Mouse (Mus musculus) liver, embryonic 16.5 days (tissue): ENCODE results near the gene Coasy. TPM values are rescaled to one million over a fixed set of nuclear protein-coding genes. Genes with fewer than 3 reads are reported as not detected.
A peak's percentile ranks its signal among the peaks of the same experiment; 100 is the strongest.

Source experiments
- ATAC-seq: fragments of 200-750 bp; cut with Nextera tagmentation; 2 replicates; pipeline ENCODE4 v1.8.0; 2017; ENCODE audit warnings: low read depth, mild to moderate bottlenecking, moderate number of reproducible peaks, moderate library complexity
- H3K27ac ChIP-seq: fragments of 300-500 bp; sonication (generic); 2 replicates; pipeline ENCODE4 v1.5.1; 2014; ENCODE audit warnings: mild to moderate bottlenecking, low read length
- H3K27me3 ChIP-seq: fragments of 300-500 bp; sonication (generic); 2 replicates; pipeline ENCODE4 v1.6.1; 2014; ENCODE audit warnings: low read depth, low read length, mixed read lengths; ENCODE audit not compliant: control insufficient read depth, insufficient read depth
- H3K36me3 ChIP-seq: fragments of 300-500 bp; sonication (generic); 2 replicates; pipeline ENCODE4 v1.6.1; 2014; ENCODE audit warnings: mild to moderate bottlenecking; ENCODE audit not compliant: control insufficient read depth, insufficient read depth
- H3K4me1 ChIP-seq: fragments of 300-500 bp; sonication (generic); 2 replicates; pipeline ENCODE4 v1.6.1; 2014; ENCODE audit warnings: low read depth, low read length, mixed read lengths; ENCODE audit not compliant: control insufficient read depth
- H3K4me2 ChIP-seq: fragments of 300-500 bp; sonication (generic); 2 replicates; pipeline ENCODE4 v1.6.1; 2014; ENCODE audit warnings: low read depth, low read length, mixed read lengths
- H3K4me3 ChIP-seq: fragments of 300-500 bp; sonication (generic); 2 replicates; pipeline ENCODE4 v1.5.1; 2014; ENCODE audit warnings: low read depth, mild to moderate bottlenecking, low read length
- H3K9ac ChIP-seq: fragments of 300-500 bp; sonication (generic); 2 replicates; pipeline ENCODE4 v1.6.1; 2014; ENCODE audit warnings: low read depth, low read length
- H3K9me3 ChIP-seq: fragments of 300-500 bp; sonication (generic); replicated peaks from 2 replicates; pipeline ENCODE4 v1.6.1; 2016; ENCODE audit warnings: low read length; ENCODE audit not compliant: control insufficient read depth
- WGBS: fragments of 180-500 bp; shearing (Covaris S2); extraction: QIAGEN DNeasy Blood & Tissue Kit; methylation state at CpG from one replicate; pipeline ENCODE4 v1.1.7; 2014; ENCODE audit not compliant: insufficient replicate concordance; 5-methylcytosine and 5-hydroxymethylcytosine counted together
- polyA plus RNA-seq: library from polyadenylated mRNA; unstranded; fragments of >200 nt; fragmentation: Nextera tagmentation; extraction: Ambion mirVana; gene quantifications from 2 replicates; pipeline ENCODE4 v1.2.1, GENCODE M21; 2015

Coasy gene
- polyA plus RNA-seq, 1 experiment from 2014 or later, result 20.5 TPM

DNA sequence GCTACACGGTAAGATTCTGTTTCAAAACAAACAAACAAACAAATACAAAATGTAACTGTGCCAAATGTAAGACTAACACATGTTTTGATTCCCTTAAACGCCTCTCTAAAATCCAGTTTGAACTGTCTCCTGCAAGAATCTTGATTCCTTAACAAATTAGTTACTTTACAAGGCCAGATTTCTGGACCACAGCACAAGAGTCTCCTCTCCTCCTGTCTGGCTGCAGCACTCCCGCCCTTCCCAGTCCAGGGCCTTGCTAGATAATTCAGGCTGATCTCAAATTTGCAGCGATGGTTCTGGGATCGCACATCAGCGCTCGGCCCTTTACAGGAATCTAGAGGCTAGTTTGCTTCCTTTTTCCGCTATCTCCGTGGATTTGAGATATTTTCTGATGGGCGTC lies 706 bp upstream of the Coasy start:
- peaks cover 39% of the 10 kb centered on the region for H3K4me1 ChIP-seq
- WGBS, result 6% methylated on average over 10 of the region's 10 CpGs
- no peak for ATAC-seq
- no peaks in the 10 kb centered on the region for H3K9me3 ChIP-seq
- no peaks in the 10 kb centered on the region for H3K36me3 ChIP-seq
- peaks cover 43% of the 10 kb centered on the region for H3K27me3 ChIP-seq
- H3K9ac ChIP-seq, result peak overlapping the region; percentile 61
- H3K4me3 ChIP-seq, result peak overlapping the region; percentile 80
- peak overlapping the region; percentile 96 for H3K4me2 ChIP-seq
- peak overlapping the region; percentile 79 for H3K27ac ChIP-seq

DNA sequence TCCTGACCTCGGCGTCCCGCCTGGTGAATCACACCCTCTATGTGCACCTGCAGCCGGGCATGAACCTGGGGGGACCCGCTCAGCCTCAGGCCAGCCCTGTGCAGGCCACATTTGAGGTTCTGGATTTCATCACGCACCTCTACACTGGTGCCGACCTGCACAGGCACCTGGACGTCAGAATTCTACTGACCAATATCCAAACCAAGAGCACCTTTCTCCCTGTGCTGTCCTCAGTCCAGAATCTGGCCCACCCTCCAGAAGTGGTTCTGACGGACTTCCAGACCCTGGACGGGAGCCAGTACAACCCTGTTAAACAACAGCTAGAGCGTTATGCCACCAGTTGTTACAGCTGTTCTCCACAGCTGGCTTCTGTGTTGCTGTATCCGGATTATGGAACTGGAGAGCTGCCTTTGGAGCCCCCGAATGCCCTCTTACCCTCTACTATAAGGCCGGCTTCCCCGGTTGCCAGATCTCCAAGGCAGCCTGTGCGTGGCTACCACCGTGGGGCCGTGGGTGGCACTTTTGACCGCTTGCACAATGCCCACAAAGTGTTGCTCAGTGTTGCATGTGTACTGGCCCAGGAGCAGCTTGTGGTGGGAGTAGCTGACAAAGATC lies 825 bp downstream of the Coasy start:
- ATAC-seq, result no peak; the same call in 1 of the 2 replicates
- peak overlapping the region; percentile 89 for H3K27ac ChIP-seq
- peaks cover 36% of the 10 kb centered on the region for H3K27me3 ChIP-seq
- H3K4me3 ChIP-seq, result peak overlapping the region; percentile 80
- peaks cover 48% of the 10 kb centered on the region for H3K4me1 ChIP-seq
- peak overlapping the region; percentile 96 for H3K4me2 ChIP-seq
- peak overlapping the region; percentile 89 for H3K9ac ChIP-seq
- no peaks in the 10 kb centered on the region for H3K36me3 ChIP-seq
- WGBS, result 27% methylated on average over 19 of the region's 19 CpGs
- H3K9me3 ChIP-seq, result no peaks in the 10 kb centered on the region

DNA sequence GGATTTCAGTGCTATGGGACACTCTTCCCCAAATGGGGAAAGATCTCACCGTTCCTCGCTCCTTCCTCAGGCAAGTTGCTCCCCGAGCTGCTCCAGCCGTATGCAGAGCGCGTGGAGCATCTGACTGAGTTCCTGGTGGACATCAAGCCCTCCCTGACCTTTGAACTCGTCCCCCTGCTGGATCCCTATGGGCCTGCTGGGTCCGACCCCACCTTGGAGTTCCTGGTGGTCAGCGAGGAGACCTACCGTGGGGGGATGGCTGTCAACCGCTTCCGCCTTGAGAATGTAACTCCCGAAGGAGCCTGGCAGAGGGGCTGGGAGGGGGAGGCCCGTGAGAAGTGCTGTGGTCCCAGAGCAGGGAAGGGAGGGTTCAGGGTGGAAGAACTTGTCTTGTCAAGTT lies 1.9 kb downstream of the Coasy start:
- no peak for ATAC-seq
- WGBS, result 83% methylated on average over 14 of the region's 14 CpGs
- peaks cover 3% of the 10 kb centered on the region for H3K36me3 ChIP-seq
- H3K4me2 ChIP-seq, result no peak overlapping the region
- no peak overlapping the region for H3K9ac ChIP-seq
- peaks cover 50% of the 10 kb centered on the region for H3K4me1 ChIP-seq
- H3K9me3 ChIP-seq, result no peaks in the 10 kb centered on the region
- peaks cover 25% of the 10 kb centered on the region for H3K27me3 ChIP-seq
- no peak overlapping the region for H3K27ac ChIP-seq
- H3K4me3 ChIP-seq, result no peak overlapping the region

DNA sequence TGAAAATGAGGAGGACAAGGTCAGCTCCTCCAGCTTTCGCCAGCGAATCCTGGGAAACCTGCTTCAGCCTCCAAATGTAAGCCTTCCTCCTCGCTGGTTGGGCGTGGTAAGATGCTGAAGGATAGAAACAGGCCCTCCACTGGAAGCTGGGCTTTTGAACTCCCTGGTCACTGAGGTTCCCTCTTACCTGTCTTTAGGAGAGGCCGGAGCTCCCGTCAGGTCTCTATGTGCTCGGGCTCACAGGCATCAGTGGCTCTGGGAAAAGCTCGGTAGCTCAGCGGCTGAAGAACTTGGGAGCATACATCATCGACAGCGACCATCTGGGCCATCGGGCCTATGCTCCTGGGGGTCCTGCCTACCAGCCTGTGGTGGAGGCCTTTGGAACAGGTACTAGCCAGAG lies 2.4 kb downstream of the Coasy start:
- H3K9ac ChIP-seq, result no peak overlapping the region
- H3K27me3 ChIP-seq, result peaks cover 20% of the 10 kb centered on the region
- H3K4me3 ChIP-seq, result no peak overlapping the region
- H3K27ac ChIP-seq, result no peak overlapping the region
- H3K36me3 ChIP-seq, result peaks cover 8% of the 10 kb centered on the region
- H3K4me1 ChIP-seq, result peaks cover 50% of the 10 kb centered on the region
- WGBS, result 89% methylated on average over 12 of the region's 12 CpGs
- no peaks in the 10 kb centered on the region for H3K9me3 ChIP-seq
- no peak for ATAC-seq
- H3K4me2 ChIP-seq, result no peak overlapping the region

DNA sequence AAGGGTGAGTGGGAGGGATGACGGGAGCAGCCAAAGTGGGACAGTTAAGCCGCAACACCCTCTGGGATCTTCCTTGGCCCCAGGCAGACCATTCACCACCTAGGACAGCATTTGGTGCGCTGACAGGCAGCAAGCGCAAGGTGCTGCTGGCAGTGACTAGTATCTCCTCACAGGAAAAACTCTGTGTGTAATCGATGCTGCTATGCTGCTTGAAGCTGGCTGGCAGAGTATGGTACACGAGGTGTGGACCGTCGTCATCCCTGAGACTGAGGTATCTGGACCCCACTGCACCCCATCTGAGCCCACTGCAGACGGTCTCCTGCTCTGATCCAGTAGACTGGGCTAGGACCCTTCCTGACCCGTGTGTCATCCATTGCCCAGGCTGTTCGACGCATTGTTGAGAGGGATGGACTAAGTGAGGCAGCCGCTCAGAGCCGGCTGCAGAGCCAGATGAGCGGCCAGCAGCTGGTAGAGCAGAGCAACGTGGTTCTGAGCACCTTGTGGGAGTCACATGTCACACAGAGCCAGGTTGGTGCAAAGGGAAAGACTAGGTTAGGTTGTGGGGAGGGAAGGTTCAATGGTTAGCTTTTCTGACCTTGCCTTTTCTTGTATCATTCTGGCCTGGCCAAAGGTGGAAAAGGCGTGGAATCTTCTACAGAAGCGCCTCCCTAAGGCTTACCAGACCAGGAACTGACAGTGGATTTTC lies 3.4 kb downstream of the Coasy start:
- Histone ChIP-seq H3K9me3 (no peaks in the 10 kb centered on the region), H3K4me3 (no peak overlapping the region), H3K27me3 (peaks cover 10% of the 10 kb centered on the region), H3K36me3 (peaks cover 16% of the 10 kb centered on the region), H3K4me2 (no peak overlapping the region; the same call in 1 of the 2 replicates), H3K4me1 (peaks cover 50% of the 10 kb centered on the region), H3K9ac (no peak overlapping the region), H3K27ac (no peak overlapping the region; the same call in 1 of the 2 replicates)
- WGBS, result 87% methylated on average over 18 of the region's 18 CpGs
- ATAC-seq, result no peak

DNA sequence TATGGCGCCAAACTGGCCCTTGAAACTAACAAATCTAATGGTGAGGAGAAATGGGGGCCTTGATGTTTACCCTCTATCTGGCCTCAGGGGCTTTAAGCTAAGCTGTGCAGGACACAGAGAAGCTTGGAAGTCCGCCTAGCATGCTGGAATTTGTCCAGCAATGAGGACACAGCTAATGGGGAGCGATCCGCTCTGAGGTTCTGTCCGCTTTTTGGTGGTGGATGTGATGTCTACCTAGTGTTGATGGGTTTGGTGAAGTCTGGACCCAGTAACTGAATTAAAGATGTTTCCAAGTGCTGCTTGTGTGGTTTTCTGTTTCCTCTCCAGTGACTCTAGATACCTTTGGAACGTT lies 3.9 kb downstream of the Coasy start:
- H3K4me1 ChIP-seq, result peaks cover 47% of the 10 kb centered on the region
- ATAC-seq, result no peak
- H3K9ac ChIP-seq, result 0 out of 2 replicates have a peak overlapping the region, but pooled peaks have one; percentile 80
- peak overlapping the region; percentile 65 for H3K27ac ChIP-seq
- WGBS, result 73% methylated on average over 6 of the region's 6 CpGs
- H3K36me3 ChIP-seq, result peaks cover 20% of the 10 kb centered on the region
- H3K27me3 ChIP-seq, result peaks cover 5% of the 10 kb centered on the region
- H3K4me3 ChIP-seq, result peak overlapping the region; percentile 77
- H3K4me2 ChIP-seq, result peak overlapping the region; percentile 92
- H3K9me3 ChIP-seq, result no peaks in the 10 kb centered on the region

DNA sequence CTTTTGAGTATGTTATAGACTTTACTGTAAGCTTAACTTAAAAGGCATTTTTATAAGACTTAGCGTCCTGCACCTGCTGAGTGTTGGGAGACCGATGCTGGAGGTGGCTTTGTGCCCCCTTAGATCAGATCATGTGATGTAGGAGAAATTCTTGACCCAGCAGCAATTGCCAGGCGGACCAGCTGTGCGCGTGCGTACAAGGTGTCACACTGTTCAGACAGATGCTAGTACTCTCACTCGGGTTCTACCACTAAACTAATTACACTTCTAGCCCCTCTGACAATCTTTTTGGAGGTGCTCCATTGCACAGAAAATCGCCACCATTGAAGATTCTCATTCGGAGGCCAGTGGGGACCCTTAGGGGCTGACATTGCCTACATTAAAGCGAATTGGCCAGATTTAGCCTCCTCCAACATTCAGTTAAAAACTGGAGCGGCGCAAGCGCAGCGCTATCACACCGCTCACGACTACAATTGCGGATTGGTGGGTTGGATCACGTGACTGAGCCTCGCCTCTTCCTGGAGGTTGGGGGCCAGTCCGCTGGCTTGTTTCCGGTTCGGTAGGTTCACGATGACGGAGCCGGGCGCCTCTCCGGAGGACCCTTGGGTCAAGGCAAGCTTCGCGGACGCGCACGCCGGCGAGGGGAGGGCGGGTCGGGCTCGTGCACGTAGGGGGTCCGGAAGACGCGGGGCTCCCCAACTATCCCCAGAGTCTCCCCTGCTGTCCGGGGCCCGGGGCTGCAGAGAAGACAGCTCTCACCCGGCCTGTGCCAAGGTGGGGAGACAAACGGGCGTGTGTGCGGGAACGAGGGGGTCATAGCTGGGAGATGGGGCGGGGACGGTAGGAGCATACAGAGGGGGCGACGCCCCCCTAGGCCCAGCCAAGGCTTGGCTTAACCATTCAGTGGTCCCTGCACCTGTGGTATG lies 4.7 kb downstream of the Coasy start, which contains the start of gene Mlx:
TSS of gene Mlx (plus strand) at position 522 of the 926 bp plus-strand sequence.
- Histone ChIP-seq H3K4me3 (peak within 1 kb of the TSS; percentile 77), H3K27ac (peak within 1 kb of the TSS; percentile 65), H3K4me1 (peaks cover 40% of the 10 kb centered on the region), H3K9ac (peak within 1 kb of the TSS; percentile 80), H3K4me2 (peak within 1 kb of the TSS; percentile 92), H3K27me3 (no peaks in the 10 kb centered on the region), H3K9me3 (no peaks in the 10 kb centered on the region), H3K36me3 (peaks cover 26% of the 10 kb centered on the region)
- WGBS, result 2% methylated on average over 51 of the region's 52 CpGs
- peak; percentile 78 for ATAC-seq

DNA sequence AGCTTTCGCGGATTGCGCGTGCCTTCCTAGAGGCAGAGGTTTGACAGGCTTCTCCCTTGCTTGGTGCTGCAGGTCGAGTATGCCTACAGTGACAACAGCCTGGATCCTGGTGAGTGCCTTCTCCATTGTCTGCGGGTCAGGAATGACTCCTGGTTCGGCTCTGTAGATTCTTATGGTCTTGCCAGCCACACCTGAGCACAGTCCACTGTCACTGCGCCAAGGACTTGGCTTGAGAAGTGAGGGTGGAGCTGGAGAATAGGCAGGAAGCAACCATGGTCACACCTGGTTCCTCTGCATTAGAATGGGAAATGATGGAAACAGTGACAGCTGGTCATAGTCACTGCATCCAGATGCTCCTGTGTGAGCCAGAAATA lies 5.3 kb downstream of the Coasy start:
- Histone ChIP-seq H3K9me3 (no peaks in the 10 kb centered on the region), H3K4me2 (peak overlapping the region; percentile 92), H3K27me3 (no peaks in the 10 kb centered on the region), H3K9ac (peak overlapping the region; percentile 80), H3K27ac (peak overlapping the region; percentile 65), H3K4me3 (peak overlapping the region; percentile 77), H3K4me1 (peaks cover 37% of the 10 kb centered on the region), H3K36me3 (peaks cover 32% of the 10 kb centered on the region)
- ATAC-seq, result no peak
- 8% methylated on average over 8 of the region's 8 CpGs for WGBS
